Mouse (Mus musculus) midbrain, embryonic 11.5 days (tissue): Measurements from ENCODE around the gene Rnf41. TPM values are rescaled to one million over a fixed set of nuclear protein-coding genes. Genes with fewer than 3 reads are reported as not detected.

Experiments used
- ATAC-seq: fragments of 200-750 bp; cut with Nextera tagmentation; 2 replicates; pipeline ENCODE4 v1.8.0; 2017; ENCODE audit warnings: moderate TSS enrichment, moderate library complexity; ENCODE audit not compliant: low FRiP score
- DNase-seq: peaks from one replicate; pipeline ENCODE4 v3.0.0; 2015; ENCODE audit warnings: low spot score; ENCODE audit errors: missing footprints
- H3K27ac ChIP-seq: fragments of 300-500 bp; sonication (generic); 2 replicates; pipeline ENCODE4 v1.5.1; 2014; ENCODE audit warnings: low read depth, low read length
- H3K27me3 ChIP-seq: fragments of 300-500 bp; sonication (generic); 2 replicates; pipeline ENCODE4 v1.6.1; 2014; ENCODE audit warnings: mild to moderate bottlenecking, low read length, moderate library complexity, mixed read lengths; ENCODE audit not compliant: control insufficient read depth, insufficient read depth
- H3K36me3 ChIP-seq: fragments of 300-500 bp; sonication (generic); 2 replicates; pipeline ENCODE4 v1.6.1; 2014; ENCODE audit warnings: mild to moderate bottlenecking, low read length, moderate library complexity, mixed read lengths; ENCODE audit not compliant: control insufficient read depth, insufficient read depth
- H3K4me1 ChIP-seq: fragments of 300-500 bp; sonication (generic); 2 replicates; pipeline ENCODE4 v1.6.1; 2014; ENCODE audit warnings: low read length; ENCODE audit not compliant: control insufficient read depth, insufficient read depth
- H3K4me2 ChIP-seq: fragments of 300-500 bp; sonication (generic); 2 replicates; pipeline ENCODE4 v1.6.1; 2014; ENCODE audit warnings: mild to moderate bottlenecking, moderate library complexity
- H3K4me3 ChIP-seq: fragments of 300-500 bp; sonication (generic); 2 replicates; pipeline ENCODE4 v1.5.1; 2014; ENCODE audit warnings: low read depth, low read length
- H3K9ac ChIP-seq: fragments of 300-500 bp; sonication (generic); 2 replicates; pipeline ENCODE4 v1.6.1; 2014; ENCODE audit warnings: low read length
- H3K9me3 ChIP-seq: fragments of 300-500 bp; sonication (generic); 2 replicates; pipeline ENCODE4 v1.6.1; 2016; ENCODE audit warnings: low read length; ENCODE audit not compliant: control insufficient read depth
- WGBS: fragments of 180-500 bp; shearing (Covaris S2); extraction: QIAGEN DNeasy Blood & Tissue Kit; methylation state at CpG from one replicate; pipeline ENCODE4 v1.1.7; 2014; 5-methylcytosine and 5-hydroxymethylcytosine counted together
- polyA plus RNA-seq: library from polyadenylated mRNA; unstranded; fragments of >200 nt; fragmentation: Nextera tagmentation; extraction: Ambion mirVana; gene quantifications from 2 replicates; pipeline ENCODE4 v1.2.1, GENCODE M21; 2014

The Rnf41 gene
- polyA plus RNA-seq, 1 experiment from 2014 or later, result 43.1 TPM

GRCm38 (mm10) chr10:128409692-128410559 lies 1.5 kb upstream of the Rnf41 start:
- peak overlapping the region; percentile 94 for H3K9ac ChIP-seq
- DNase-seq (peak; percentile 99), ATAC-seq (peak; percentile 90)
- peak overlapping the region; percentile 67 for H3K27ac ChIP-seq
- no peaks in the 10 kb centered on the region for H3K9me3 ChIP-seq
- peak overlapping the region; percentile 90 for H3K4me2 ChIP-seq
- 6% methylated on average over 36 of the region's 36 CpGs for WGBS
- H3K27me3 ChIP-seq, result no peaks in the 10 kb centered on the region
- H3K36me3 ChIP-seq, result peaks cover 2% of the 10 kb centered on the region; the same call in 1 of the 2 replicates
- H3K4me3 ChIP-seq, result peak overlapping the region; percentile 90
- H3K4me1 ChIP-seq, result peaks cover 24% of the 10 kb centered on the region

GRCm38 (mm10) chr10:128410560-128410845 lies 954 bp upstream of the Rnf41 start:
- 30% methylated on average over 4 of the region's 4 CpGs for WGBS
- DNase-seq, result no peak
- no peak for ATAC-seq
- Histone ChIP-seq H3K4me2 (peak overlapping the region; percentile 90), H3K36me3 (peaks cover 3% of the 10 kb centered on the region; the same call in 1 of the 2 replicates), H3K9ac (peak overlapping the region; percentile 88), H3K9me3 (no peaks in the 10 kb centered on the region), H3K27ac (peak overlapping the region; percentile 84; the same call in 1 of the 2 replicates), H3K4me3 (peak overlapping the region; percentile 90), H3K27me3 (no peaks in the 10 kb centered on the region), H3K4me1 (peaks cover 24% of the 10 kb centered on the region)

GRCm38 (mm10) chr10:128412055-128412381 lies 561 bp downstream of the Rnf41 start:
- H3K4me2 ChIP-seq, result peak overlapping the region; percentile 90
- DNase-seq (no peak), ATAC-seq (no peak)
- H3K9ac ChIP-seq, result peak overlapping the region; percentile 88
- H3K4me3 ChIP-seq, result peak overlapping the region; percentile 90
- H3K4me1 ChIP-seq, result peaks cover 24% of the 10 kb centered on the region
- peak overlapping the region; percentile 84; the same call in 1 of the 2 replicates for H3K27ac ChIP-seq
- 2% methylated on average over 14 of the region's 14 CpGs for WGBS
- H3K9me3 ChIP-seq, result no peaks in the 10 kb centered on the region
- H3K27me3 ChIP-seq, result no peaks in the 10 kb centered on the region
- peaks cover 2% of the 10 kb centered on the region; the same call in 1 of the 2 replicates for H3K36me3 ChIP-seq

- Histone ChIP-seq H3K27ac (no peak overlapping the region), H3K4me3 (peak overlapping the region; percentile 90), H3K36me3 (peaks cover 2% of the 10 kb centered on the region; the same call in 1 of the 2 replicates), H3K9me3 (no peaks in the 10 kb centered on the region), H3K4me2 (peak overlapping the region; percentile 90), H3K27me3 (no peaks in the 10 kb centered on the region), H3K9ac (peak overlapping the region; percentile 88), H3K4me1 (peaks cover 24% of the 10 kb centered on the region)
- DNase-seq, result peak; percentile 81
- 52% methylated on average over 1 of the region's 1 CpGs for WGBS
- no peak for ATAC-seq
Measured at GRCm38 (mm10) chr10:128412558-128412957, 1.1 kb downstream of the Rnf41 start.

- no peak overlapping the region for H3K27ac ChIP-seq
- ATAC-seq, result no peak
- DNase-seq, result no peak
- H3K9me3 ChIP-seq, result no peaks in the 10 kb centered on the region
- H3K4me2 ChIP-seq, result peak overlapping the region; percentile 90; the same call in 1 of the 2 replicates
- H3K4me3 ChIP-seq, result no peak overlapping the region
- no peaks in the 10 kb centered on the region for H3K27me3 ChIP-seq
- H3K4me1 ChIP-seq, result peaks cover 24% of the 10 kb centered on the region
- H3K9ac ChIP-seq, result no peak overlapping the region
- H3K36me3 ChIP-seq, result peaks cover 2% of the 10 kb centered on the region; the same call in 1 of the 2 replicates
- 75% methylated on average over 1 of the region's 1 CpGs for WGBS
Measured at GRCm38 (mm10) chr10:128413076-128413475, 1.6 kb downstream of the Rnf41 start.

- ATAC-seq (no peak), DNase-seq (peak; percentile 23)
- H3K9me3 ChIP-seq, result no peaks in the 10 kb centered on the region
- 90% methylated on average over 5 of the region's 5 CpGs for WGBS
- H3K9ac ChIP-seq, result no peak overlapping the region
- no peak overlapping the region for H3K27ac ChIP-seq
- H3K4me1 ChIP-seq, result peaks cover 19% of the 10 kb centered on the region
- H3K27me3 ChIP-seq, result no peaks in the 10 kb centered on the region
- no peak overlapping the region for H3K4me3 ChIP-seq
- peaks cover 7% of the 10 kb centered on the region; the same call in 1 of the 2 replicates for H3K36me3 ChIP-seq
- H3K4me2 ChIP-seq, result no peak overlapping the region
Measured at GRCm38 (mm10) chr10:128414848-128415247, 3.4 kb downstream of the Rnf41 start.

GRCm38 (mm10) chr10:128422426-128422825 lies 11.0 kb downstream of the Rnf41 start:
- DNase-seq (peak; percentile 81), ATAC-seq (no peak)
- H3K4me2 ChIP-seq, result no peak overlapping the region
- H3K27me3 ChIP-seq, result no peaks in the 10 kb centered on the region
- no peak overlapping the region for H3K9ac ChIP-seq
- no peak overlapping the region for H3K4me3 ChIP-seq
- H3K4me1 ChIP-seq, result no peaks in the 10 kb centered on the region
- no peak overlapping the region for H3K27ac ChIP-seq
- no peaks in the 10 kb centered on the region for H3K9me3 ChIP-seq
- WGBS, result 94% methylated on average over 5 of the region's 5 CpGs
- H3K36me3 ChIP-seq, result peaks cover 10% of the 10 kb centered on the region; the same call in 1 of the 2 replicates

- no peaks in the 10 kb centered on the region for H3K9me3 ChIP-seq
- no peak overlapping the region for H3K27ac ChIP-seq
- H3K4me3 ChIP-seq, result no peak overlapping the region
- DNase-seq, result peak; percentile 54
- no peaks in the 10 kb centered on the region for H3K4me1 ChIP-seq
- H3K27me3 ChIP-seq, result no peaks in the 10 kb centered on the region
- WGBS, result 75% methylated on average over 7 of the region's 7 CpGs
- H3K36me3 ChIP-seq, result peaks cover 8% of the 10 kb centered on the region; the same call in 1 of the 2 replicates
- no peak overlapping the region for H3K4me2 ChIP-seq
- no peak overlapping the region for H3K9ac ChIP-seq
- ATAC-seq, result no peak
Measured at GRCm38 (mm10) chr10:128424604-128425003, 13.1 kb downstream of the Rnf41 start.

GRCm38 (mm10) chr10:128425260-128425659 lies 13.8 kb downstream of the Rnf41 start:
- H3K36me3 ChIP-seq, result peaks cover 9% of the 10 kb centered on the region; the same call in 1 of the 2 replicates
- H3K9ac ChIP-seq, result no peak overlapping the region
- H3K27me3 ChIP-seq, result no peaks in the 10 kb centered on the region
- no peak for ATAC-seq
- no peak overlapping the region for H3K27ac ChIP-seq
- no peak overlapping the region for H3K4me3 ChIP-seq
- no peaks in the 10 kb centered on the region for H3K9me3 ChIP-seq
- no peak overlapping the region for H3K4me2 ChIP-seq
- no peaks in the 10 kb centered on the region for H3K4me1 ChIP-seq
- 92% methylated on average over 3 of the region's 3 CpGs for WGBS
- no peak for DNase-seq
